Mouse (Mus musculus) C2C12 (cell line): ENCODE results near the gene Nkapl.

Experiments used
- CEBPB ChIP-seq: IDR thresholded peaks from one replicate; pipeline ENCODE4 v1.6.1; 2011; ENCODE audit warnings: low read depth, mild to moderate bottlenecking, control low read depth, moderate library complexity
- CTCF ChIP-seq: IDR thresholded peaks from one replicate; pipeline ENCODE4 v1.5.1; 2011; ENCODE audit not compliant: control insufficient read depth, insufficient read depth, insufficient read length
- MAX ChIP-seq: IDR thresholded peaks from one replicate; pipeline ENCODE4 v1.6.1; 2011; ENCODE audit warnings: mild to moderate bottlenecking, control low read depth
- MYOG ChIP-seq: IDR thresholded peaks from one replicate; pipeline ENCODE4 v1.6.1; 2011; ENCODE audit not compliant: control insufficient read depth, insufficient read length; ENCODE audit errors: extremely low read depth
- USF1 ChIP-seq: IDR thresholded peaks from one replicate; pipeline ENCODE4 v1.6.1; 2011; ENCODE audit warnings: low read depth, mild to moderate bottlenecking, control low read depth, moderate library complexity

- TF ChIP-seq CTCF (no peak), CEBPB (no peak), USF1 (no peak), MYOG (no peak), MAX (no peak)
Measured at GRCm38 (mm10) chr13:21447856-21448614, 20.3 kb downstream of the Nkapl start.
